Mouse (Mus musculus): Measurements from ENCODE around the gene Zfp512. TPM values are rescaled to one million over a fixed set of nuclear protein-coding genes. Genes with fewer than 3 reads are reported as not detected.
"Not testable (repeated sequence)": the region's sequence is repeated elsewhere in the genome, so short reads cannot be mapped to it uniquely, and the experiment has no call there.

Gene Zfp512
- 10 to 100 TPM; 12.3 to 14.0 TPM for total RNA-seq (2021)
- long read RNA-seq, experiment 1, transcript Zfp512-201 (14 exons, 3,299 nt) = major isoform, 26 of 46 reads
- long read RNA-seq, experiment 1, partial matches to known transcripts = 10 of 46 reads
- long read RNA-seq, experiment 1, other reads (novel, unspliced or antisense) = 10 of 46 reads
- long read RNA-seq, experiment 2, transcript Zfp512-201 (14 exons, 3,299 nt) = major isoform, 25 of 40 reads
- long read RNA-seq, experiment 2, partial matches to known transcripts = 3 of 40 reads
- long read RNA-seq, experiment 2, other reads (novel, unspliced or antisense) = 12 of 40 reads

DNA sequence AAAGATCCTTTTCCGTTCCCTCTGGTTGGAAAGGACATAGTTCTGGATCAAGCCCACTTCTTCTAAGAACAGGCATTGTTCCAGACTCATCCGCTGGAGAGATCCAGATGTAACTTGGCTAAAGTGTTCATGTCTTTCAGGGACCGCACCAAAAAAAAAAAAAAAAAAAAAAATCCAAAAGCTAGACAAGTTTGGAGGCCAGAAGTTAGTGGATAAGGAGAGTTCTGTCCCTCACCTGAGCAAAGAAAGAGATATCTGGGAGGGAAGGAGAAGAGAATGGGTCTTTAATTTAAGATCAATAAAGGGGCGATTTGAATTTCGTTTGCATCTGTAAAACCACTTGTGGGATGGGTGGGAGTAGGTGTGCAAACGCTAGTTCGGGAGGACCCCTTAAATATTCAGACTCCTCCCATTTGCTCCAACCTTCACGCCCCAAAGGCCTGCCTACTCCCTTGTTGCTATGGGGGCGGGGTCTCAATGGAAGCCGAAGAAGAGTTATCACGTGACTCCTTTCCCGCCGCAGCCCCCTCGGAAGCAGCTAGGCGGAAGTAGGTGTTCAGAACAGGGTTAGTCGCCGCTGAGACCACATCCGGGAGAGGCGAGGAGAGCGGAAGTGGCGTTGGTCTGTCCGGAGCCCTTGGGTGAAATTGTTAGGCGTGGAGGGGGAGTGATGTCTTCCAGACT is at the start of gene Zfp512:
Zfp512 (plus strand) TSS at position 554 of the 684 bp plus-strand sequence.
- Histone ChIP-seq H3K4me3 (peak within 1 kb of the TSS; percentile 85), H3K27ac (peak within 1 kb of the TSS; percentile 86)
- no peak for TF ChIP-seq CTCF (IDR thresholded peaks at IDR 0.05)
- intact Hi-C loops (cut with DNase I) = no loop called here
- DNase-seq = peak; percentile 94

GRCm38 (mm10) chr5:31434727-31435126 is 17.5 kb upstream of the Zfp512 start:
- H3K4me3 ChIP-seq; H3K27ac ChIP-seq; DNase-seq; intact Hi-C loops (cut with DNase I): not testable (repeated sequence)

- no peak for TF ChIP-seq CTCF (IDR thresholded peaks at IDR 0.05)
- intact Hi-C loops (cut with DNase I) = no loop called here
- no peak for DNase-seq
- H3K27ac ChIP-seq = peak overlapping the region; percentile 86
- peak overlapping the region; percentile 85 for H3K4me3 ChIP-seq
Observed at GRCm38 (mm10) chr5:31451336-31451735, 895 bp upstream of the Zfp512 start.

GRCm38 (mm10) chr5:31452562-31452878 is 289 bp downstream of the Zfp512 start:
- Histone ChIP-seq H3K27ac (peak overlapping the region; percentile 86), H3K4me3 (peak overlapping the region; percentile 85)
- DNase-seq = no peak
- no peak for TF ChIP-seq CTCF (IDR thresholded peaks at IDR 0.05)
- intact Hi-C loops (cut with DNase I) = no loop called here

DNA sequence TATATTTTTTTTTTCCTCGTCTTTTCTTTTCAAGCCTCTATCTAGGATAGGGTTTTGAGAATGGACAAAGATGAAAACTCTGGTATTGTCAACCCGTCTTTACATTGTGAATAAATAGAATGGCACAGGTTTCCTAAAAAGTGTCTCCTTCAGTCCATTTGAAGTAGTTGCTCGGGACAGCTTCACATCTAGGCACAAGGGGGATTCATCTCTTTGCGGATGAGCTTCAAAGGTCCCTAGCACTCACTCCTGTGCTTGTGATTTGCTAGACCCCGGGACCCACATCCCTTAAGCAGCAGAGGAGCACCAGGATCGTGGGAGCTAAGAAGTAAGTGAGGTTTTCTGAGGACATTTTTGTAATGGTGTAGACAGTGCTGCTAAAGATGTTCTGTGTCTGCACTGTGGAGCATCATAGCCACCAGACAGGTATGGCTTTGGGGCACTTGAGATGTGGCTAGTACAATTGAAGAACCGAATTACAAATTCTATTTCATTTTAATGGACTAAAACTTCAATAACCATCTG is 717 bp downstream of the Zfp512 start:
- TF ChIP-seq CTCF (IDR thresholded peaks at IDR 0.05) = no peak
- peak overlapping the region; percentile 86 for H3K27ac ChIP-seq
- intact Hi-C loops (cut with DNase I) = no loop called here
- H3K4me3 ChIP-seq = peak overlapping the region; percentile 85
- DNase-seq = no peak

DNA sequence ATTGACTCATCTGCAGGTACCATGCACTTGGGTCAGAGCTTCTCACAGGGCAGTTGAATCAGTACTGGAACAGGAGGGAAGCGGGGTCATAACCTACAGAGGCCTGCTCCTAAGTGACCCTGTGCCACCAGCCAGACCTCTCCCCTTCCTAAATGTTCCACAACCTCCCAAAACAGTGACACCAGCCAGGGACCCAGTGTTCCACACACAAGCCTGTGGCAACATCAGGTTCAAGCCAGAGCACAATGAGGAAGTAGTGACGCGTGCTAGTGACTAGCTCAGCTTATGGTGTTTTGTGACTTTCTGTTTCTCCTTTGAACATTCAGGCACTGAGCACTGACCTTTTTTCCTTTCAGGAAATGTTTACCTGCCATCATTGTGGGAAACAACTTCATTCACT is 15.6 kb downstream of the Zfp512 start:
- no peak for DNase-seq
- no peak for TF ChIP-seq CTCF (IDR thresholded peaks at IDR 0.05)
- Histone ChIP-seq H3K4me3 (no peak overlapping the region), H3K27ac (no peak overlapping the region)
- intact Hi-C loops (cut with DNase I) = no loop called here

- Histone ChIP-seq H3K27ac (no peak overlapping the region; the same call in 1 of the 2 replicates), H3K4me3 (no peak overlapping the region)
- DNase-seq = no peak
- intact Hi-C loops (cut with DNase I) = no loop called here
- TF ChIP-seq CTCF (IDR thresholded peaks at IDR 0.05) = no peak
Observed at GRCm38 (mm10) chr5:31469711-31470110, 17.5 kb downstream of the Zfp512 start.

GRCm38 (mm10) chr5:31470334-31470733 is 18.1 kb downstream of the Zfp512 start:
- DNase-seq = peak; percentile 53
- H3K4me3 ChIP-seq = no peak overlapping the region
- intact Hi-C loops (cut with DNase I) = no loop called here
- TF ChIP-seq CTCF (IDR thresholded peaks at IDR 0.05) = peak; percentile 67
- peak overlapping the region; percentile 46; the same call in 1 of the 2 replicates for H3K27ac ChIP-seq

DNA sequence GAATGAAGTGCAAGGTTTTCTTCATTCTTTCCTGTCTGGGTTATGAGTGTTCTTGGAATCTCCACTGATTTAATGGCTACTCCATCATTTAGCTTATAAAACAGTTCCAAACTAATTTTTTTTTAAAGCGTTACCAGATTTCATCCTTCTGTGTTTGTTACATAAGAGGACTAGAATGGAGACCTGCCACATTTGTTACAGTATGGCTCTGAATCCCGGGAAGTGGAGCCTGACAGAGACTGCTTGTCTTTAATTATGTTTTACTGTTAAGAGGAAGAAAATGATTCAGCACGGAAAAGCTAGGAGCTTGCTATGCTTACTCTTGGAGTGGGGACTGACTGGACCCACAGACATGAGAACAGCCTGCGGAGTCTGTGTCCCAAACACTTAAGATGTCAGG is 28.3 kb downstream of the Zfp512 start:
- DNase-seq = no peak

DNA sequence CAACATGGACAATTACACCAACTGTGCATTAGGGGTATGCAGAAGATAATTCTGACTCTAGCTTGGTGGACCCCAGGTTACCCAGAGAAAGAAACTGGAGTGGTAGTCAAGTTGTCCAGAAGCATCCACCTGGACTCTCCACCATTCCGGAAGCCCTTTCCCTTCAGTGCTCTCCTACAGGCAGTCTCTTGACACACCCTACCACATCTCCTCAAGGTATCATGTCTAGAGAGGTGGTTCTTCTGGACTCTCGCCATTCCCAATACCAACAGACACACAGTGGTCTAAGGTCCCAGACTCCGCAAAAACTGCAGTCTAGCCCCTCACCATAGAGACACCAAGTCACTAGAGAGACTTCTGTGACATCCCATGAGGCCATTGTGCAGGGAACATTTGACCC is 33.2 kb downstream of the Zfp512 start, which contains the start of gene 4930548H24Rik:
4930548H24Rik (plus strand) TSS at position 301 of the 400 bp plus-strand sequence.
- DNase-seq = no peak
- H3K4me3 ChIP-seq = no peak within 1 kb of the TSS
- no peak within 1 kb of the TSS for H3K27ac ChIP-seq
- TF ChIP-seq CTCF (IDR thresholded peaks at IDR 0.05) = no peak
- intact Hi-C loops (cut with DNase I) = no loop called here

More for the DNA sequence above, 28.3 kb downstream of the Zfp512 start:
- no peak for TF ChIP-seq CTCF (IDR thresholded peaks at IDR 0.05)
- Histone ChIP-seq H3K27ac (no peak overlapping the region), H3K4me3 (no peak overlapping the region)
- intact Hi-C loops (cut with DNase I) = no loop called here

GRCm38 (mm10) chr5:31487889-31488288 is 35.7 kb downstream of the Zfp512 start:
- no peak for TF ChIP-seq CTCF (IDR thresholded peaks at IDR 0.05)
- Histone ChIP-seq H3K27ac (no peak overlapping the region), H3K4me3 (no peak overlapping the region)
- intact Hi-C loops (cut with DNase I) = no loop called here
- no peak for DNase-seq

DNA sequence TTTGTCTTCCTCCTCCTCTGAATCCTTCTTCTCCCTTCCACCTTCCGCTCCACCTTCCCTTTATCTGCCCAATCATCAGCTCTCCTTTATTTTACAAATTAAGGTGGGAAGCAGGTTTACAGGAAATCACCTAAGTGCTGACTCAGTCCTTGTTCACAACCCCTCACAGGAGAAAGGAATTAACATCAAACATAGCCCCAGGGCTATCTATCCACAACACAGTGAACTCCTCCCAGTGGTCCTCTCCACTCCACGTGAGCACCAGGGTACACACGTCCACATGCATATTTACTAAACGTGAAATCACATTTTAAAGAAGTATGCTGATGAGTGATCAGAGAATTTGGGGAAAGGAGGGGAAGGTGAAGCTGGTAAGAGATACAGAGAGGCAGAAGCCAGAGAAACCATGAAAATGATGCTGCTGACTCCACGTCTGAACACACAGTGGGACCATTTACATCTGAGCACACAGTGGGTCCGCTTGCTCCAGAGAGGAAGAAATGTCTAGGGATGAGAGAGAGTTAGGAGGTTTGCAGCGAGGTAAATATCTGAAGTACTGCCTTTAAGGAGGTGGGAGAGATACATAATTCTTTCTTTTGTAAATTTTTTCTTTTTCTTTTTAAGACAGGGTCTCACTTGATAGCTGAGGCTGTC is 37.0 kb downstream of the Zfp512 start:
- DNase-seq = no peak
- Histone ChIP-seq H3K27ac (no peak overlapping the region), H3K4me3 (no peak overlapping the region)
- TF ChIP-seq CTCF (IDR thresholded peaks at IDR 0.05) = no peak
- intact Hi-C loops (cut with DNase I) = no loop called here

GRCm38 (mm10) chr5:31492031-31492430 is 39.8 kb downstream of the Zfp512 start:
- Histone ChIP-seq H3K4me3 (no peak overlapping the region), H3K27ac (no peak overlapping the region)
- intact Hi-C loops (cut with DNase I) = no loop called here
- no peak for DNase-seq
- TF ChIP-seq CTCF (IDR thresholded peaks at IDR 0.05) = no peak
